Mouse (Mus musculus) intestine, embryonic 15.5 days (tissue): ENCODE measurements around the gene Ciapin1. TPM values are rescaled to one million over a fixed set of nuclear protein-coding genes. Genes with fewer than 3 reads are reported as not detected.
A peak's percentile ranks its signal among the peaks of the same experiment; 100 is the strongest.
"Not testable (repeated sequence)": the region's sequence is repeated elsewhere in the genome, so short reads cannot be mapped to it uniquely, and the experiment has no call there.

Experiments used
- ATAC-seq: fragments of 200-750 bp; cut with Nextera tagmentation; 2 replicates; pipeline ENCODE4 v1.8.0; 2017; ENCODE audit warnings: moderate TSS enrichment, moderate library complexity
- H3K27ac ChIP-seq: fragments of 300-500 bp; sonication (generic); 2 replicates; pipeline ENCODE4 v1.5.1; 2015; ENCODE audit warnings: mild to moderate bottlenecking, inconsistent platforms
- H3K27me3 ChIP-seq: fragments of 300-500 bp; sonication (generic); replicated peaks from 2 replicates; pipeline ENCODE4 v1.6.1; 2015; ENCODE audit warnings: inconsistent platforms
- H3K36me3 ChIP-seq: fragments of 300-500 bp; sonication (generic); 2 replicates; pipeline ENCODE4 v1.6.1; 2015; ENCODE audit warnings: inconsistent platforms
- H3K4me1 ChIP-seq: fragments of 300-500 bp; sonication (generic); replicated peaks from 2 replicates; pipeline ENCODE4 v1.6.1; 2015; ENCODE audit warnings: inconsistent platforms
- H3K4me2 ChIP-seq: fragments of 300-500 bp; sonication (generic); replicated peaks from 2 replicates; pipeline ENCODE4 v1.6.1; 2015; ENCODE audit warnings: mild to moderate bottlenecking, inconsistent platforms
- H3K4me3 ChIP-seq: fragments of 300-500 bp; sonication (generic); replicated peaks from 2 replicates; pipeline ENCODE4 v1.5.1; 2015; ENCODE audit warnings: inconsistent platforms
- H3K9ac ChIP-seq: fragments of 300-500 bp; sonication (generic); 2 replicates; pipeline ENCODE4 v1.6.1; 2015; ENCODE audit warnings: inconsistent platforms
- H3K9me3 ChIP-seq: fragments of 300-500 bp; sonication (generic); 2 replicates; pipeline ENCODE4 v1.6.1; 2016; ENCODE audit warnings: inconsistent platforms
- WGBS: fragments of 180-500 bp; shearing (Covaris S2); methylation state at CpG from one replicate; pipeline ENCODE4 v1.1.7; 2015; 5-methylcytosine and 5-hydroxymethylcytosine counted together
- polyA plus RNA-seq: library from polyadenylated mRNA; unstranded; fragments of >200 nt; fragmentation: Nextera tagmentation; extraction: Ambion mirVana; gene quantifications from 2 replicates; pipeline ENCODE4 v1.2.1, GENCODE M21; 2015

Gene Ciapin1
- polyA plus RNA-seq, 1 experiment from 2014 or later = 94.6 TPM

- Histone ChIP-seq H3K4me1 (peaks cover 12% of the 10 kb centered on the region), H3K4me2 (no peak overlapping the region), H3K9ac (no peak overlapping the region), H3K27me3 (no peaks in the 10 kb centered on the region), H3K36me3 (peaks cover 8% of the 10 kb centered on the region; the same call in 1 of the 2 replicates), H3K4me3 (no peak overlapping the region), H3K9me3 (no peaks in the 10 kb centered on the region), H3K27ac (no peak overlapping the region)
- ATAC-seq = no peak
- 45% methylated on average over 2 of the region's 2 CpGs for WGBS
Measured at GRCm38 (mm10) chr8:94841183-94841582, 3.0 kb upstream of the Ciapin1 start.

GRCm38 (mm10) chr8:94838600-94838999, 442 bp upstream of the Ciapin1 start:
- Histone ChIP-seq H3K4me3 (peak overlapping the region; percentile 98), H3K9me3 (no peaks in the 10 kb centered on the region), H3K27me3 (no peaks in the 10 kb centered on the region), H3K9ac (peak overlapping the region; percentile 98), H3K27ac (peak overlapping the region; percentile 92), H3K4me1 (peaks cover 12% of the 10 kb centered on the region), H3K4me2 (peak overlapping the region; percentile 56), H3K36me3 (no peaks in the 10 kb centered on the region)
- peak; percentile 73 for ATAC-seq
- under 1% methylated on average over 24 of the region's 24 CpGs for WGBS

- peaks cover 1% of the 10 kb centered on the region; the same call in 1 of the 2 replicates for H3K36me3 ChIP-seq
- H3K9ac ChIP-seq = peak overlapping the region; percentile 98; the same call in 1 of the 2 replicates
- H3K4me1 ChIP-seq = peaks cover 12% of the 10 kb centered on the region
- no peak overlapping the region for H3K27ac ChIP-seq
- H3K27me3 ChIP-seq = no peaks in the 10 kb centered on the region
- 62% methylated on average over 11 of the region's 11 CpGs for WGBS
- H3K4me2 ChIP-seq = peak overlapping the region; percentile 86
- ATAC-seq = no peak
- no peaks in the 10 kb centered on the region for H3K9me3 ChIP-seq
- peak overlapping the region; percentile 98 for H3K4me3 ChIP-seq
Measured at GRCm38 (mm10) chr8:94836456-94837240, 1.5 kb downstream of the Ciapin1 start.

GRCm38 (mm10) chr8:94835751-94836150, 2.4 kb downstream of the Ciapin1 start:
- not testable (repeated sequence) for H3K9ac ChIP-seq, H3K4me2 ChIP-seq, ATAC-seq, H3K27ac ChIP-seq, H3K9me3 ChIP-seq, H3K27me3 ChIP-seq, H3K4me3 ChIP-seq, H3K36me3 ChIP-seq
- peaks cover 12% of the 10 kb centered on the region for H3K4me1 ChIP-seq
- WGBS = 95% methylated on average over 13 of the region's 13 CpGs

GRCm38 (mm10) chr8:94833901-94834405, 4.2 kb downstream of the Ciapin1 start:
- peaks cover 15% of the 10 kb centered on the region for H3K36me3 ChIP-seq
- not testable (repeated sequence) for H3K4me2 ChIP-seq, H3K9ac ChIP-seq, H3K9me3 ChIP-seq, H3K27me3 ChIP-seq, H3K27ac ChIP-seq, H3K4me3 ChIP-seq, ATAC-seq
- peaks cover 12% of the 10 kb centered on the region for H3K4me1 ChIP-seq
- 68% methylated on average over 7 of the region's 7 CpGs for WGBS

- peaks cover 22% of the 10 kb centered on the region for H3K36me3 ChIP-seq
- WGBS = 88% methylated on average over 6 of the region's 6 CpGs
Measured at GRCm38 (mm10) chr8:94828284-94828683, 9.9 kb downstream of the Ciapin1 start.

GRCm38 (mm10) chr8:94826210-94826609, 11.9 kb downstream of the Ciapin1 start:
- ATAC-seq = no peak
- H3K9me3 ChIP-seq = no peaks in the 10 kb centered on the region
- no peak overlapping the region for H3K27ac ChIP-seq
- no peak overlapping the region for H3K9ac ChIP-seq
- WGBS = 93% methylated on average over 5 of the region's 5 CpGs
- H3K4me1 ChIP-seq = no peaks in the 10 kb centered on the region
- no peaks in the 10 kb centered on the region for H3K27me3 ChIP-seq
- H3K36me3 ChIP-seq = peaks cover 27% of the 10 kb centered on the region
- H3K4me3 ChIP-seq = no peak overlapping the region
- no peak overlapping the region for H3K4me2 ChIP-seq

More at GRCm38 (mm10) chr8:94828284-94828683, 9.9 kb downstream of the Ciapin1 start:
- H3K27ac ChIP-seq = no peak overlapping the region
- no peaks in the 10 kb centered on the region for H3K27me3 ChIP-seq
- no peaks in the 10 kb centered on the region for H3K4me1 ChIP-seq
- H3K9me3 ChIP-seq = no peaks in the 10 kb centered on the region
- no peak overlapping the region for H3K9ac ChIP-seq
- no peak overlapping the region for H3K4me3 ChIP-seq
- ATAC-seq = no peak
- H3K4me2 ChIP-seq = no peak overlapping the region

GRCm38 (mm10) chr8:94825170-94825569, 13.0 kb downstream of the Ciapin1 start:
- Histone ChIP-seq H3K9me3 (no peaks in the 10 kb centered on the region), H3K4me1 (no peaks in the 10 kb centered on the region), H3K9ac (no peak overlapping the region), H3K27me3 (no peaks in the 10 kb centered on the region), H3K4me2 (no peak overlapping the region), H3K27ac (no peak overlapping the region), H3K4me3 (no peak overlapping the region), H3K36me3 (peaks cover 21% of the 10 kb centered on the region)
- 86% methylated on average over 6 of the region's 6 CpGs for WGBS
- no peak for ATAC-seq

GRCm38 (mm10) chr8:94822637-94823560, 15.3 kb downstream of the Ciapin1 start:
- Histone ChIP-seq H3K4me1 (no peaks in the 10 kb centered on the region), H3K9me3 (no peaks in the 10 kb centered on the region), H3K36me3 (peaks cover 16% of the 10 kb centered on the region), H3K4me2 (no peak overlapping the region), H3K4me3 (no peak overlapping the region), H3K27ac (no peak overlapping the region), H3K9ac (no peak overlapping the region), H3K27me3 (no peaks in the 10 kb centered on the region)
- peak; percentile 66 for ATAC-seq
- 77% methylated on average over 23 of the region's 23 CpGs for WGBS

GRCm38 (mm10) chr8:94821381-94821780, 16.8 kb downstream of the Ciapin1 start:
- Histone ChIP-seq H3K27ac (no peak overlapping the region), H3K4me2 (no peak overlapping the region), H3K4me1 (no peaks in the 10 kb centered on the region), H3K27me3 (no peaks in the 10 kb centered on the region), H3K9me3 (no peaks in the 10 kb centered on the region), H3K9ac (no peak overlapping the region), H3K4me3 (no peak overlapping the region), H3K36me3 (peaks cover 15% of the 10 kb centered on the region)
- no peak for ATAC-seq
- 92% methylated on average over 2 of the region's 2 CpGs for WGBS

GRCm38 (mm10) chr8:94820553-94820952, 17.6 kb downstream of the Ciapin1 start:
- H3K27me3 ChIP-seq = no peaks in the 10 kb centered on the region
- H3K4me1 ChIP-seq = no peaks in the 10 kb centered on the region
- H3K36me3 ChIP-seq = peaks cover 12% of the 10 kb centered on the region
- no peak overlapping the region for H3K4me3 ChIP-seq
- no peak overlapping the region for H3K27ac ChIP-seq
- no peaks in the 10 kb centered on the region for H3K9me3 ChIP-seq
- H3K9ac ChIP-seq = no peak overlapping the region
- H3K4me2 ChIP-seq = no peak overlapping the region
- no peak for ATAC-seq
- WGBS = 84% methylated on average over 7 of the region's 7 CpGs

- H3K9ac ChIP-seq = no peak overlapping the region
- H3K36me3 ChIP-seq = peaks cover 12% of the 10 kb centered on the region
- no peak overlapping the region for H3K4me2 ChIP-seq
- H3K4me3 ChIP-seq = no peak overlapping the region
- no peak overlapping the region for H3K27ac ChIP-seq
- H3K4me1 ChIP-seq = no peaks in the 10 kb centered on the region
- no peak for ATAC-seq
- H3K9me3 ChIP-seq = no peaks in the 10 kb centered on the region
- H3K27me3 ChIP-seq = no peaks in the 10 kb centered on the region
- WGBS = 76% methylated on average over 6 of the region's 6 CpGs
Measured at GRCm38 (mm10) chr8:94819671-94820179, 18.4 kb downstream of the Ciapin1 start.
